Mouse (Mus musculus) cerebellum, adult 2 months (tissue): Measurements from ENCODE around the gene Rbl1. TPM values are rescaled to one million over a fixed set of nuclear protein-coding genes. Genes with fewer than 3 reads are reported as not detected.

Source experiments
- DNase-seq, 2 experiments: peaks; one replicate each; pipeline ENCODE4 v3.0.0; 2021
- H3K27ac ChIP-seq: fragments of 200-500 bp; 2 replicates; pipeline ENCODE4 v1.5.1; 2012; ENCODE audit warnings: low read length, control low read depth, inconsistent platforms; ENCODE audit not compliant: insufficient read depth
- H3K27me3 ChIP-seq: fragments of 200-500 bp; 2 replicates; pipeline ENCODE4 v1.6.1; 2012; ENCODE audit warnings: inconsistent platforms, mild to moderate bottlenecking, low read length, moderate library complexity; ENCODE audit not compliant: control insufficient read depth, insufficient read depth
- H3K4me1 ChIP-seq: fragments of 200-500 bp; 2 replicates; pipeline ENCODE4 v1.6.1; 2011; ENCODE audit warnings: low read length; ENCODE audit not compliant: control insufficient read depth, insufficient read depth
- H3K4me3 ChIP-seq: fragments of 200-500 bp; replicated peaks from 2 replicates; pipeline ENCODE3; 2011; ENCODE audit warnings: mild to moderate bottlenecking, low read depth, low read length, control low read depth; ENCODE audit not compliant: insufficient read depth
- CTCF ChIP-seq: fragments of 200-500 bp; IDR thresholded peaks from 2 replicates; pipeline ENCODE4 v1.5.1; 2011; ENCODE audit warnings: low read depth, mild to moderate bottlenecking, control low read depth, low read length, moderate library complexity, borderline replicate concordance; ENCODE audit not compliant: insufficient read depth
- POLR2A ChIP-seq: fragments of 200-500 bp; IDR thresholded peaks from 2 replicates; pipeline ENCODE4 v1.6.1; 2011; ENCODE audit warnings: low read length, control low read depth, borderline replicate concordance; ENCODE audit not compliant: insufficient read depth
- WGBS: fragments of 180-500 bp; shearing (Covaris S2); methylation state at CpG from one replicate; pipeline ENCODE4 v1.1.7; 2018; 5-methylcytosine and 5-hydroxymethylcytosine counted together
- polyA plus RNA-seq: library from polyadenylated mRNA; depleted of rRNA; stranded (reverse); fragments of >200 nt; gene quantifications from 2 replicates; pipeline ENCODE4 v1.2.3, GENCODE M21; 2012

Rbl1 gene
- polyA plus RNA-seq, 1 experiment: 2.8 TPM

DNA sequence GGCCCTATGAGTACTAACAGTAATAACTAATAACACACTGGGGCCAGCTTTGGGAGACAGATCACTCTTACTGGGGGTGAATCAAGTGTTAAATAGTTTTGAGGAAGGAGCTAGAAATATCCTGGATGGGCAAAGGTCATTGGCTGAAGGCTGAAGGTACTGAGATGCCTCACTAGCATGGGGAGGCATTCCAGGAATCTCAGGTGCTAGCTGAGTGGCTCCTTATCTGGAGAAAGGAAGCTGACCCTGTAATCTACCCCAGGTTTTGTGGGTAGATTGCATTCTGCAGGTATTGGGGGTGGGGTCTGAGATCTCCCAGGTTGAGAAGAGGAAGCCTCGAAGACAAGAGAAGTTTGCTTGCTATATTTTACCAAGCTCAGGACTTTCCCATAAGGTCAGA is 59.2 kb downstream of the Rbl1 start:
- DNase-seq: no peak
- Histone ChIP-seq H3K4me1 (no peaks in the 10 kb centered on the region), H3K27ac (no peak overlapping the region), H3K4me3 (no peak overlapping the region), H3K27me3 (no peaks in the 10 kb centered on the region)
- WGBS: 81% methylated on average over 1 of the region's 1 CpGs
- TF ChIP-seq POLR2A: no peak
- no peak for TF ChIP-seq CTCF

DNA sequence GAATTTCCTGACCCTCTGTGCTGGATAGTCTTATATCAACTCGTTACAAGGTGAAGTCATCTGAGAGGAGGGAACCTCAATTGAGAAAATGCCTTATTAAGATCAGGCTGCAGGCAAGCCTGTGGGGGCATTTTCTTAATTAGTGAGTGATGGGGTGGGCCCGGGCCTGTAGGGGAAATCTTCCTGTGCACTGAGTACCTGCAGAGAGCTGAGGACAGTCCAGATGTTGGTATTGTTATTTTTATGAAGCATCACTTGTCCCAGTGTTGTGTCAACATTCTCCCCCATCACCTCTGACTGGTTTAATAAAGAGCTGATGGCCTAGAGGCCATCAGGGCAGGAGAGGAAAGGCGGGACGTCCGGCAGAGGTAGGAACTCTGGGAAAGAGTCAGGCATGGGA is 60.2 kb downstream of the Rbl1 start:
- no peak for DNase-seq
- Histone ChIP-seq H3K27me3 (no peaks in the 10 kb centered on the region), H3K4me3 (no peak overlapping the region), H3K4me1 (no peaks in the 10 kb centered on the region), H3K27ac (no peak overlapping the region)
- WGBS: 80% methylated on average over 5 of the region's 5 CpGs
- TF ChIP-seq CTCF: no peak
- no peak for TF ChIP-seq POLR2A

DNA sequence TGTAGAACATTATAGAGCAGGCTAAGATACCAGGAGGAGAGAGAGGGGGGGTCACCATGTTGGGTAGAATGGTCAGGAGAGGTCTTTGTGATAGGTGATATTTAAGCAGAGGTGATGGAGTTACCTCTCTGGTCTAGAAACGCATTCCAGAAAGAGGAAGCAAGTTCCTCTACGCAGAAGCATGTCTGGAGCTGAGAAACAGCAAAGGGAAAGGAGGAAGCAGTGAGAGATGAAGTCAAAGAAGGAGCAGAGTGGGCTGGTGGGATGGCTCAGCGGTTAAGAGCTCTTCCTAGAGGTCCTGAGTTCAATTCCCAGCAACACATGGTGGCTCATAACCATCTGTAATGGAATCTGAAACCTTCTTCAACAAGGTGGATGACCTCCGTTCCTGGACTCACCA is 62.4 kb downstream of the Rbl1 start:
- Histone ChIP-seq H3K27me3 (no peaks in the 10 kb centered on the region), H3K27ac (no peak overlapping the region), H3K4me1 (no peaks in the 10 kb centered on the region), H3K4me3 (no peak overlapping the region)
- DNase-seq: no peak
- 85% methylated on average over 4 of the region's 4 CpGs for WGBS
- TF ChIP-seq POLR2A (no peak), CTCF (no peak)

DNA sequence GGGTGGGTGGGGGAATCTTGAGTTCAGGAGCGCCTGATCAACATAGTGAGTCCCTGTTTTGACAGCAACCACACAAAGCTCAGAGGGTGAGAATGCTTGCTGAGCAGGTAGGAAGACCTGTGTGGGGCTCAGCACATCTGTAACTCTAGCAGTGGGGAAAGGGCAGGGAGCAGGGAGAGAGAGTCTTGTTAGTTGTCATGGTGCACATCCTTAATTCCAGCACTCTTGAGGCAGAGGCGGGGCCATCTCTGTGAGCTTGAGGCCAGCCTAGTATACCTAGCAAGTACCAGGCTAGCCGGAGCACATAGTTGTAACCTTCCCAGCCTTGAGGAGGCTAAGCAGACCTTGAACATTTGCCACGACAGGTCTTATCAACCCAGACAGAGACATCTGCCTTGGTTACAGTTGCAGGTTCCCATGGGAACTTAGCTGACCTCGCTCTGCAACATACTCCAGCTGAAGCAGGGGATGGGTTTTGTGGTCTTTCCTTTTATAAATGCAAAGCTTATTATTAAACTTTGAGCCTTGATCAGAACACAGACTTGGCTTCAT is 65.0 kb downstream of the Rbl1 start:
- Histone ChIP-seq H3K4me3 (no peak overlapping the region), H3K27me3 (no peaks in the 10 kb centered on the region), H3K4me1 (no peaks in the 10 kb centered on the region), H3K27ac (no peak overlapping the region)
- DNase-seq: no peak
- 97% methylated on average over 5 of the region's 5 CpGs for WGBS
- TF ChIP-seq POLR2A: no peak
- TF ChIP-seq CTCF: no peak

DNA sequence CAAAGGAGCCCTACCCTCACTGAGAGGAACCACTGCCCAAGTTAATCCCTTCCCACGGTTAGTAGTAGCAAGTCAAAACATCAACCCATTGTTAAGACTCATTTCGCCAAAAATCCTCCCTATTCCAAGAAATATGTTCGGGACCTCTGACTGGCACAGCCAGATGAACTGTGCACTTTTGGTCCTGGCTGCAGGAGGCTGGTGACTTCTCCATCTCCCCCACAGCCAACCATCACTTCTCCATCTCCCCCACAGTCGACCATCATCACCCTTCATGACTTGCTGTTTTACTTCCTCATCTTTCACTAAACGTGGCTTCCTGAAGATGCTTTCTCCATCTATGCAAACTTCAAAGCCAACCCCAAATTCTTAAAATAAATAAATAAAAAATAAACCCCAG is 65.5 kb downstream of the Rbl1 start:
- Histone ChIP-seq H3K4me1 (no peaks in the 10 kb centered on the region), H3K4me3 (no peak overlapping the region), H3K27ac (no peak overlapping the region), H3K27me3 (no peaks in the 10 kb centered on the region)
- TF ChIP-seq POLR2A: no peak
- no peak for TF ChIP-seq CTCF
- WGBS: 86% methylated on average over 5 of the region's 5 CpGs
- no peak for DNase-seq

DNA sequence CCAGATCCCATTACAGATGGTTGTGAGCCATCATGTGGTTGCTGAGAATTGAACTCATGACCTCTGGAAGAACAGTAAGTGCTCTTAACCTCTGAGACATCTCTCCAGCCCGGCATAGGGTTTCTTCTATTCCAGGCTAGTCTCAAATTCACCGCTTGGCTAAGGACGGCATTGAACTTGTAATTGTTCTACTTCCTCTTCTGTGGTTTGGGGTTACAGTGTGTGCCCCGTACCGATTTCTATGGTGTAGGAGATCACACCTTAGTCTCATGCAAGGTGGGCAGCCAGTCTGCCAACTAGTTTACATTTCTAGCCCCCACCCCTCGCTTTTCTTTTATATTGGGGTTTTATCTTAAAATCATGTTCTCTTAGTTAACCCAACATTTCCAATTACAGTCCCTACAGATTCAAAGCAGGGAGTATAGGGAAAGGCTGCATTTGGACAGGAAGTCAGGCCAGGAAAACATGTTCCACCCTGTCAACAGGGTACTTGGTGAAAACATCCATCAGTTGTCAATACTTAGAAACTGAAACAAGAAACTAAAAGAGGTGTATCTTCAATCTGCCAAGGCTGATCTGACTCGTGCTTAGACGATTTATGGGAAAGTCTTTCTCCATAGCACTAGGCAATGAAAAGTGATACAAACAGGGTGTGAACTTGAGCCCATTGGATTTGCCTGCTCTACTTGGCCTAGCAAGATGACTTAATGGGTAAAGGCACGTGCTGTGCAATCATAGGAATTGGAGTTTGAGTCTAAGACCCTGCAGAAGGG is 66.2 kb downstream of the Rbl1 start:
- Histone ChIP-seq H3K27me3 (no peaks in the 10 kb centered on the region), H3K27ac (no peak overlapping the region), H3K4me1 (no peaks in the 10 kb centered on the region), H3K4me3 (no peak overlapping the region)
- 92% methylated on average over 9 of the region's 9 CpGs for WGBS
- TF ChIP-seq POLR2A (no peak), CTCF (no peak)
- DNase-seq: no peak

DNA sequence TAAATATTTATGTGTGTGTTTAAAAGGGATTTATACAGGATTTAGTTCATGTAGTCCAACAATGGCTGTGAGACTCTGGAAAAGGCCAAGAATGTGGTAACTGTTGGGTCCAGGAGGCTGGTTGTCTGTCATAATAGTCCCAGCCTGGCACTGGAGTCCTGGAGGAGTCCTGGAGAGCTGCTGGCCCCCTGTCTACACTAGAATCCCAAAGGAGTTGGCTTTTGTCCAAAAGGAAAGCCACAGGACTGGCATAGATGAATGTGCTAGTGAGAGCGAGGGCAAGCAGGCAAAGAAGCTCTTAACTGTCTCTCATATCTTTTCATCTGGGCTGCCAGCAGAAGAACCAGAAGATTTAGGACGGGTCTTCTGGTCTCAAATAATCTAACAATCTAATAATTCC is 67.7 kb downstream of the Rbl1 start:
- no peaks in the 10 kb centered on the region for H3K4me1 ChIP-seq
- TF ChIP-seq CTCF (no peak), POLR2A (no peak)
- no peak overlapping the region for H3K4me3 ChIP-seq
- no peaks in the 10 kb centered on the region for H3K27me3 ChIP-seq
- H3K27ac ChIP-seq: no peak overlapping the region
- peak in 1 of 2 experiments; percentile 13 for DNase-seq
- WGBS: 55% methylated on average over 2 of the region's 2 CpGs

DNA sequence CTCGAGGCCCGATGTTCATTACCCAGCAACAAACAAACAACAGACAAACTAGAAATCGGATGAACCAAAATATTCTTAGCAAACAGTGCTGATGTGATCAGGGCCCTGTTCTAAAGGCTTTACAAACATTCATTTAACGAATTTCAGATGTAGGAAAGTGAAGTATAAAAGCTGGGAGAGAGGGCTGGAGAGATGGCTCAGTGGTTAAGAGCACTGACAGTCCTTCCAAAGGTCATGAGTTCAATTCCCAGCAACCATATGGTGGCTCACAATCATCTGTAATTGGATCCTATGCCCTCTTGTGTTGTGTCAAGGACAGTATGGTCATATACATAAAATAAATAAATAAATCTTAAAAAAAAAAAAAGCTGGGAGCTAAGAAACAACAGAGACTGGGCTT is 68.2 kb downstream of the Rbl1 start:
- Histone ChIP-seq H3K4me3 (no peak overlapping the region), H3K27ac (no peak overlapping the region), H3K4me1 (no peaks in the 10 kb centered on the region), H3K27me3 (no peaks in the 10 kb centered on the region)
- DNase-seq: no peak
- TF ChIP-seq POLR2A: no peak
- no peak for TF ChIP-seq CTCF
- 92% methylated on average over 4 of the region's 4 CpGs for WGBS
